Mouse (Mus musculus) kidney, adult 2 months (tissue): ENCODE data around the gene Rps6.

Source experiments
- CTCF ChIP-seq: fragments of 200-500 bp; conservative IDR thresholded peaks from 2 replicates; pipeline ENCODE4 v1.5.1; 2011; ENCODE audit warnings: low read depth, mild to moderate bottlenecking, control low read depth, low read length, moderate library complexity, mixed read lengths; ENCODE audit not compliant: insufficient read depth, insufficient read length
- POLR2A ChIP-seq: fragments of 200-500 bp; IDR thresholded peaks from one replicate; pipeline ENCODE4 v1.6.1; 2011; ENCODE audit warnings: low read depth, low read length, control low read depth

- no peak for TF ChIP-seq CTCF
- TF ChIP-seq POLR2A = no peak
Measured at GRCm38 (mm10) chr4:86882413-86882812, 25.2 kb upstream of the Rps6 start.
